Mouse (Mus musculus) gastrocnemius, postnatal 25 days (tissue): ENCODE results near the gene Grik5. TPM values are rescaled to one million over a fixed set of nuclear protein-coding genes. Genes with fewer than 3 reads are reported as not detected.
"Not testable (repeated sequence)": the region's sequence is repeated elsewhere in the genome, so short reads cannot be mapped to it uniquely, and the experiment has no call there.

Experiments
- DNase-seq: peaks from one replicate; pipeline ENCODE4 v3.0.0; 2022
- total RNA-seq, 2 experiments: library from RNA; stranded (reverse); gene quantifications; 1 replicate in 1 of 2; 2 replicates in 1 of 2; pipeline ENCODE4 v1.2.3; 2021

The Grik5 gene
- total RNA-seq, 2 experiments from 2014 or later = 2.3 to 2.7 TPM

- DNase-seq = no peak
These were observed 7.4 kb upstream of the Grik5 start for GRCm38 (mm10) chr7:25079496-25080026.

GRCm38 (mm10) chr7:25077414-25077755, 5.2 kb upstream of the Grik5 start:
- DNase-seq = no peak

DNA sequence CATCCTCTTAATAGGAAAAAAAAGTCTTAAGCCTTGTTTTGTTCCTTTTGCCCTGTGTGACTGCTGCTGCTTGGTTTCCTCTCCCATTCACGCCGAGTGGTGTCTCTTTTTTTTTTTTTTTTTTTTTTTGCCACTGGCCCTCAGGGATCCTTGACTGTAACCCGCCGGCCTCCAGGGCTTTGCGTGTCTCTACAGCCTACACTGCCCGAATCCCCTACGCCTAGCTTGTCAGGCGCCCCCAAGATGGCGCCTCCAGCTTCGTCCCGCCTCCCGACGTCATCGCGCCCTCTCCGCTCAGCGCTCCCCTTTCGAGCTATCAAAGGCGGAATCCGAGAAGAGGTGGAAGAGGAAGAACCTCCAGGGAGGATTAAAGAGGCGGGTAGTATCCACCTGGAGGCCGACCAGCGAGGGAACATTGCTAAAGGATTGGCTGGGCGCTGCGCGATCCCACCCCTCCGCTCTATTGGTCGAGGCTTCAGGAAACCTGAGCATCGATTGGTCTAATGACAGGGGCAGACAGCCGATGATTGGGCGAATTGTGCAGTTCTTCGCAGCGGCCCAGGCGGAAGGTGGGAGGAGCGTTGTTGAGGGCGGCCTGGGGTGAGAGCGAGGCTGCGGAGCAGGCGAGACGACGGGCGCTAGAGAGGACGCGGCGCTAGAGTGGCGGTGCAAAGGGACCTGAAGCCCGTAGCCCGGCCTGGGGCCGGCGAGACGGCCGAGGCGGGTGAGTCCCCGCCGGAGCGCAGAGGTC, 4.7 kb upstream of the Grik5 start:
- peak; percentile 99 for DNase-seq

GRCm38 (mm10) chr7:25076296-25076662, 4.1 kb upstream of the Grik5 start:
- DNase-seq = no peak

- DNase-seq = no peak
These were observed 1.8 kb upstream of the Grik5 start for GRCm38 (mm10) chr7:25073924-25074323.

DNA sequence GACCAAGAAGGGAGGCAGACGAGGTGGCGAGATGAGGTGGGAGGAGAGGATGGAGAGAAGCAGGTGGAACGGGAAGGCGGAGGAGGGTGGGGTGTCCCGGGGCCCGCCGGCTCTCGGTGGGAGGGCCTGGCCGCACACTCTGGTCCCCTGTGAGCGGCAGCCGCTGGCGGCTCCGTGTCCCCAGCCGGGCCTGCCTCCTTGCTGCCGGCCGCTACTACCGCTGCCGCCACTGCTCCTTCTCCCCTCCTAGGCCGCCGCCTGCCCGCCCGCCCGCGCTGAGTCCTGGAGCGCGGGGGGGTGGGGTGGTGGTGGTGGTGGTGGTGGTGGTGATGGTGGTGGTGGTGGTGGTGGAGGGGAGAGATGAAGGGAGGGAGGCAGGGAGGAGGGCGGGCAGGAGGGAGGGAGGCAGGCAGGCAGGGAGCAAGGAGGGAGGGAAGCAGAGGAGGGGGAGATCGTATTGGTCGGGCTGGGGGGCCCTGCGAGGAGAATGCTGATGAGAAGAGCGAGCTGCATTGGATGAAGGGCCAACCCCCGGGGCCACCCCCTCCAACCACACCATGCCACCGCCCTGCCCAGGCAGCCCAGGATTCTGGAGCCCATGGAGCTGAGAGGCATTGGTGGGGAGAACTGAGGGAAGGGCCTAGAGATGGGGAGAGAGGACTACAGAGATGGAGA, 707 bp upstream of the Grik5 start:
- no peak for DNase-seq

GRCm38 (mm10) chr7:25068724-25069123, 3.4 kb downstream of the Grik5 start:
- DNase-seq = no peak

DNA sequence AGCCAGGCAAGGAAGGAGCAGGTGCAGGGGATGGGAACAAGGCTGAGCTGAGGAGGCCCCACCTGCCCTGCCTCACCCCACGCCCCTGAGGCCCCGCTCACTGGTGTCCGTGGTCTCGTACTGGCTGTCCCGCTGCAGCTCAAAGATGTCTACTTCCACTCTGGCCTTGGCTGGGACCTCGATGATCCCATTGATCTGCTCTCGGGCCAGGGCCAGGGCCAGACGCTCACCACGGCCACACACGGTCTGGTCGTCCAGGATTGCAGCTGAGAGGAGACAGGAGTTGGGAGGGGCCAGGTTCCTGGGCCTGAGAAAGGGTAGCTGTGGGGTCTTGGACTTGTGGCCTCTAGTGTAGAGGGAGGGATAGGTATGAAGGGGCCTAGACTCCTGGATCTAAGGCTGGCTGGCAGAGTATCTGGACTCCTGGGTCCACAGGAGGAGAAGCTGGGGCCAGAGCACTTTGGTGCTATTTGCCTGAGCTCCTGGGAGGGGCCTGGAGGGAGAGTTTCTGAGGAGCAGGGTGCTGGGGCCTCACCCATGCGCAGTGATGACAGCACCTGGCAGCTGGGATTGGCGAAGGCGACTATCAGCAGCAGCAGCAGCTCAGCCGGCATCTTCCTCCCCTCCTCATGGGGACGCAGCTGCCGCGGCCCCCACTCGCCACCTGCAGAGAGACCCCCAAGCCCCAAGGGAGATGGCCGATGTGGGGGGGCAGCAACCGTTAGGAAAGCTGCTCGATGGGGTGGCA, 4.1 kb downstream of the Grik5 start:
- DNase-seq = no peak

DNA sequence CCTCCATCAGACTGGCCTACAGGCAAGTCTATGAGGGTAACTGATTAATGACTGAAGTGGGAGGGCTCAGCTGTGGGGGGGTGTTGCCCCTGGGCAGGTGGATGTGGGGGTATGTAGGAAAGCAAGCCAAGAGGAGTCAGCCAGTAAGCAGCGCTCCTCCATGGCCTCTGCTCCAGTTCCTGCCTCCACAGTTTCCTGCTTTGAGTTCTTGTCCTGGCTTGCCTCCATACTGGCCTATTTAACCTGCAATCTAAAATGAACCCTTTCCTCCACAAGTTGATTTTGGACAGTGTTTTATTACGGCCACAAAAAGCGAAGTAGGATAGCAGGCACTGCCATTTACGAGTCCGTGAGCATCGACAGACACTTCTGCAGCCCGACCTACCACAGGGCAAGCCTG, 4.8 kb downstream of the Grik5 start:
- no peak for DNase-seq

- DNase-seq = no peak
These were observed 8.2 kb downstream of the Grik5 start for GRCm38 (mm10) chr7:25063900-25064299.

GRCm38 (mm10) chr7:25063346-25063745, 8.8 kb downstream of the Grik5 start:
- DNase-seq = no peak

- no peak for DNase-seq
These were observed 13.3 kb downstream of the Grik5 start for GRCm38 (mm10) chr7:25058836-25059235.

GRCm38 (mm10) chr7:25058394-25058793, 13.8 kb downstream of the Grik5 start:
- no peak for DNase-seq

DNA sequence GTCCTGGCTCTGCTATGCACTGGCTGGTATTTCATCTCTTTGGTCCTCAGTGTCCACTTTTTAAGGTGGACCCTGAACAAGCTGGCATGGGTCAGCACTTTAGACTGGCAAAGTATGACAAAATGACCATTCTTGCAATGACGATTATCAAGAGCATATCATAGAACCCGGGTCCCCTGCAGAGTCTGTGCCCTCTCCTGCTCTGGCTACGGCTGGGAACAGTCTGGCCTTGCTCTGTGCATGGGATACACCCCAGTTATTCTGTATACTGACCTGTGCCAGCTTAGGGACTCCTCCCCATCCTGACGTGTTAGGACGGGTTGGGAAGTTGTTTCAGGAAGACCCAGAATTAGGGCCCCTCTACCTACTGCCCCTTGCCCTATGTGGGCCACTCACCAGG, 14.3 kb downstream of the Grik5 start:
- no peak for DNase-seq

DNA sequence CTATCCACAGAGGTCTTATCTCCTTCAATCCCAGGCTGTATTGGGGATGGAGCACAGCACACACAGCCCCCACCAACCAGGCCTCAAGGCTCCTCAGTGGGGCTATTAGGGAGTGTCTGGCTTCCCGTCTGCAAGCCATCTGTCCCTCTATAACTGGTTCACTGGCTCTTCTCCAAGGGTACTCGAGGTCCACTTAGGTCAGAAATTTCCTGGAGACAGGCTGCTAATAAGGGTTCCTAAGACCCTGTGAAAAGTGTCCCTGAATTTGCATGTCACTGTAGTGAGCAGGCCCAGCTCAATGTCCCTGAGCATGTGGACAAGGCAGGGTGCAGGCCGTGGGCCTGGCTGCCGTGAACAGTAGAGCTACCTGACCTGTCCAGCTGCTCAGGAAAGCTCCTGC, 15.2 kb downstream of the Grik5 start:
- no peak for DNase-seq

- DNase-seq = no peak
These were observed 19.6 kb downstream of the Grik5 start for GRCm38 (mm10) chr7:25052587-25052986.

DNA sequence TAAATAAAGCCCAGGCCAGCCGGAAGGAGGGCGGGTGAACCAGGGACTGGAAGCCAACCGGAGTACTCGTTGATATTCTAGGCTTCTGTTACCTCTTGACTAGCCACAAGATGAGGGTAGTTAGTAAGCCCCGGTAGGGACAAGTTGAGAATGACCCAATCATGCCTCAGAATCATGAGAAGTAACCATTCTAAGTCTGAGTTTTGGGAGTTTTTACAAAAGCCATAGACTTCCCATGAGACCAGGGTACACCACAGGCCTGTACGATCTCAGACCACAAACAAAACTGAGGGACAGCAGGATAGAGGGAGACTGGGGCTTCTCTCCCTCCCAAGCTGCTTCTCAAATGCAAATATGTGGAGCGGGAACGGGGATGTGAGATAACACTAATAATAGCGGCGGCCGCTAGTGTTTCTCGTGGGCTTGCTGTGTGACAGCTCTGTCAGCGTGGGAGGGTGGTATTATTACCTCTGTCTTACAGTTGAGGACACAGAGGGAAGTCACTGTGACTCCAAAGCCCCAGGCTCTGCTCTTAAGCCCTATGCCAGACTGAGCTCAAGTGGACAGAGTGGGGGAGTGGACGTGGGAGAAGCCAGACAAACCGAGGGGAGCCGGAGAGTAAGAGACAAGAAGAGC, 22.7 kb downstream of the Grik5 start:
- DNase-seq = no peak

- DNase-seq = no peak
These were observed 24.8 kb downstream of the Grik5 start for GRCm38 (mm10) chr7:25047363-25047762.

DNA sequence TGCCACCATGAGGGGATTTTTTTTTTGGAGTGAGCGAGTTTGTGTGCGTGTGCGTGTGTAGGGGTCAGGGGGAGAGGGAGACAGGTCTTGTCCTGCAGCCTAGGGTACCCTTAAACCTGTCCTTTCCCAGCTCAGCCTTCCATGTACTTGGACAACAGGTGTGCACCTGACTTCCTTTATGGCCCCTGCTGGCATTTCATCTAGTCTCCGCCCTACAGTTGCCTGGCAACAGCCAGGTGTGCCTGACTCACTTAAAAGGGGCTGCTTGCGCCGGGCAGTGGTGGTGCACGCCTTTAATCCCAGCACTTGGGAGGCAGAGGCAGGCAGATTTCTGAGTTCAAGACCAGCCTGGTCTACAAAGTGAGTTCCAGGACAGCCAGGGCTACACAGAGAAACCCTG, 27.5 kb downstream of the Grik5 start:
- DNase-seq = not testable (repeated sequence)

- no peak for DNase-seq
These were observed 30.2 kb downstream of the Grik5 start for GRCm38 (mm10) chr7:25041921-25042320.

DNA sequence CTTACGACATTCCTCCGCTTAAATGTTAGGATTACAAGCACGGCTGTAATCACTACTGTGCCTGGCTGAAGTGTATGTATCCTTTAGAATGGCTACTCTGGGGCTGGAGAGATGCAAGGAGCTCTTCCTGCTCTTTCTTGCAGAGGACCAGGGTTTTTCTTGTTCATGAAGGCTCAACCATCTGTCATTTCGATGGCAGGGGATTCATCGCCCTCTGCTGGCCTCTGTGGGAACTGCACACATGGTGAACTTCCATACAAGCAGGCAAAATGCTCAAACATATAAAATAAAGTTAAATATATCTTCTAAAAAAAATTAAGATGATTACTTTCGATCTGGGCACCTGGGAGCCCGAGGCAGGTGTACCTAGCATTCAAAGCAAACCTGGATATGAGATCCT, 36.2 kb downstream of the Grik5 start:
- no peak for DNase-seq

DNA sequence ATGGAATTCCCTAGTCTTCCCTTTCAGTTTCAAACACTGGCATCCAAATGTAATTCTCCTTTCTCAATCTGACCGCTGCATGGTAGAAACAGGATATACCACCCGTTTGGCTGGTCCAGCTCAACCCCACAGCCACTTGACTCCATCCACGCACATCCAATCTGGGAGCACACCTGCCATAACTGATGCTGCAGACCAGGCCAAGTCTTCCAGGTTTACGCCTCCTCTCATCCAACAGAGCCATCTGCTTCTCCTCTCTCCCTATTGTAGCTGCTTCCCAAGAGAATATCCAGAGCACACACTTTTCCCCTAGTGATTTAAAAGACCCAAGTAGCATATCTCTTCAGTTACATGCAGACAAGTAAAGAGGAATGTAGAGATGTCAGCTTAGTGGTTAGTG, 37.4 kb downstream of the Grik5 start:
- no peak for DNase-seq

DNA sequence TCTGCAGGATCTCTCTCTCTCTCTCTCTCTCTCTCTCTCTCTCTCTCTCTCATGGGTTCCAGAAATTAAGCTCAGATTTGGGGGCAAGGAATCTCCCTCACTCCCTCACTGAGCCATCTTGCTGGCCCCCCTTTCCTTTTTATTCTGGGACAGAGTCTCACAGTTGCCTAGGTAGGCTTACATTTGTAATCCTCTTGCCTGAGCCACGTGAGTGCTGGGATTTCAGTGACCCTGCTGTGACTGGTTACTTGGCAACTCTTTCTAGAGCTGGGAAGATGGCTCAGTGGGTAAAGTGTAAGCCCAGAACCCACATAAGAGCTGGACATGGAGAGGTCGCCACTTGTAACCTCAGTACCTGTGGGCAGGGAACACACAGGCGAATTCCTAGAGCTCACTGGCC, 40.6 kb downstream of the Grik5 start:
- DNase-seq = no peak
